Mouse (Mus musculus) hindbrain, postnatal 0 days (tissue): ENCODE results near the gene Wdr25. TPM values are rescaled to one million over a fixed set of nuclear protein-coding genes. Genes with fewer than 3 reads are reported as not detected.
A peak's percentile ranks its signal among the peaks of the same experiment; 100 is the strongest.

Experiments used
- ATAC-seq: fragments of 200-750 bp; cut with Nextera tagmentation; 2 replicates; pipeline ENCODE4 v1.8.0; 2017; ENCODE audit warnings: mild to moderate bottlenecking, moderate TSS enrichment, moderate library complexity
- DNase-seq: peaks from one replicate; pipeline ENCODE4 v3.0.0-alpha.2; 2015; ENCODE audit warnings: low spot score
- H3K27ac ChIP-seq: fragments of 300-500 bp; sonication (generic); 2 replicates; pipeline ENCODE4 v1.5.1; 2014; ENCODE audit warnings: mild to moderate bottlenecking
- H3K27me3 ChIP-seq: fragments of 300-500 bp; sonication (generic); 2 replicates; pipeline ENCODE4 v1.6.1; 2014; ENCODE audit warnings: low read length, mixed read lengths; ENCODE audit not compliant: insufficient read depth
- H3K36me3 ChIP-seq: fragments of 300-500 bp; sonication (generic); 2 replicates; pipeline ENCODE4 v1.6.1; 2014; ENCODE audit warnings: low read length, mixed read lengths; ENCODE audit not compliant: insufficient read depth
- H3K4me1 ChIP-seq: fragments of 300-500 bp; sonication (generic); 2 replicates; pipeline ENCODE4 v1.6.1; 2014; ENCODE audit warnings: antibody characterized with exemption, low read length, mixed read lengths; ENCODE audit not compliant: insufficient read depth
- H3K4me2 ChIP-seq: fragments of 300-500 bp; sonication (generic); 2 replicates; pipeline ENCODE4 v1.6.1; 2014; ENCODE audit warnings: low read depth, mild to moderate bottlenecking, low read length, moderate library complexity, mixed read lengths
- H3K4me3 ChIP-seq: fragments of 300-500 bp; sonication (generic); 2 replicates; pipeline ENCODE4 v1.5.1; 2014; ENCODE audit warnings: low read length
- H3K9ac ChIP-seq: fragments of 300-500 bp; sonication (generic); replicated peaks from 2 replicates; pipeline ENCODE4 v1.6.1; 2014; ENCODE audit warnings: mild to moderate bottlenecking, low read length, moderate library complexity, mixed read lengths
- H3K9me3 ChIP-seq: fragments of 300-500 bp; sonication (generic); 2 replicates; pipeline ENCODE4 v1.6.1; 2016; ENCODE audit warnings: low read length, mixed read lengths
- CTCF ChIP-seq: IDR thresholded peaks from 2 replicates; pipeline ENCODE4 v1.5.1; 2016; ENCODE audit warnings: antibody characterized with exemption, control low read depth, low read depth
- WGBS: fragments of 180-500 bp; shearing (Covaris S2); extraction: QIAGEN DNeasy Blood & Tissue Kit; methylation state at CpG from one replicate; pipeline ENCODE4 v1.1.7; 2014; 5-methylcytosine and 5-hydroxymethylcytosine counted together
- polyA plus RNA-seq: library from polyadenylated mRNA; unstranded; fragments of >200 nt; fragmentation: Nextera tagmentation; extraction: Ambion mirVana; gene quantifications from 2 replicates; pipeline ENCODE4 v1.2.1, GENCODE M21; 2015
- total RNA-seq: library from RNA; depleted of rRNA; stranded (reverse); fragments of >200 nt; gene quantifications from 2 replicates; pipeline ENCODE4 v1.2.3, GENCODE M21; 2014

Gene Wdr25
- total and polyA plus RNA-seq, 2 experiments from 2014 or later, result 4.7 to 5.8 TPM

DNA sequence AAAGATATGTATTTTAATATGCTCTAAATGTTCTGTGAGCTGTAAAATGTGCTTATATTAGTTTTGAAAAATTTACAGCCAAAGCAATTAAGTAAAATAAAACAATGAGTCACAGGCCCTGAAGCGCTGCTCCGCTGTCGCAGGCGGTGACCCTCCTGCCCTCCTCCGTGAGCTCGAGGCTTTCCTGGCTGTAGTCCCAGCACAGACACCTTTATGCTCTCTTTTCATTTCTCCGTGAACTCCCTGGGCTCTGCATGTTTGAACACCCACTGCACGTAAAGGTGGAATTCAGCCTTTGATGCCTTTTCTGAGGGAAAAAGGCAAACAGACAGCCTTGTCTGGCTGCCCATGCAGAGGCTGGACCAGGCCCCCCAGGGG, 10.8 kb downstream of the Wdr25 start:
- Histone ChIP-seq H3K4me1 (peaks cover 9% of the 10 kb centered on the region; the same call in 1 of the 2 replicates), H3K36me3 (no peaks in the 10 kb centered on the region), H3K27ac (no peak overlapping the region), H3K27me3 (no peaks in the 10 kb centered on the region), H3K4me3 (no peak overlapping the region), H3K9me3 (no peaks in the 10 kb centered on the region), H3K4me2 (0 out of 2 replicates have a peak overlapping the region, but pooled peaks have one; percentile 5), H3K9ac (no peak overlapping the region)
- no peak for DNase-seq
- ATAC-seq, result no peak
- no peak for TF ChIP-seq CTCF
- 28% methylated on average over 8 of the region's 8 CpGs for WGBS

DNA sequence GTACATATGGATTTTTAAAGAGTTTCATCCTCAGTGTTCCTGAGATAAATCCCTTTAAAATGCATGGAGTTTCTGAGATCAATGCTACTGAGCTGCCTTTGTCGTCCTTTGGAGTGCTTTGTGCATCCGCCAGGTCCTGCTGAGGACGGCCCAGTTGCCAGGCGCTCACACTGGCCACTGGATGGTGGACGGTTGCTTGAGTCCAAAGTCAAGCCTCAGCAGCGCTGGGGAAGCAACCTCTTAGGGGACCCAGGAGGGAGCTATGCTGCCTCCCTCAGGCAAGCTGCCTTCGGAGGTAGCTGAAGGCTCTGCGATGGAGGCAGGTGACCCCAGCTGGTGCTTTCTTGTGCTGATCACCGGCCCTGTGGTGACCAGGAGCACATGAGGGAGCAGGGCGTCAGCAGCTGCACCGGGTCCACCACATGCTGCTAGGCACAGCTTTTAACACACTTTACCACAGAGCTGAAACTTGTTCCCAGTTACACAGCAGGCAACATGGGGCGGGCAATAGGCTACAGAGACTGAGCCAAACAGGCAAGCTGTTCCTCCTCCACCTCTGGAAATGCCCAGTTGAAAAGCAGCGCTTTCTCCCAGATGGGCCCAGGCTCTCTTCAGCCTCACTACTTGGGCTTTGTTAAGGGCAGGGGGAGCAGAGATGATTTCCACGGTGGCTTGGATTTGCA, 12.3 kb downstream of the Wdr25 start:
- H3K4me3 ChIP-seq, result no peak overlapping the region
- no peak overlapping the region for H3K27ac ChIP-seq
- no peak; the same call in 1 of the 2 replicates for ATAC-seq
- H3K4me1 ChIP-seq, result peaks cover 9% of the 10 kb centered on the region; the same call in 1 of the 2 replicates
- H3K9me3 ChIP-seq, result no peaks in the 10 kb centered on the region
- peak; percentile 59 for DNase-seq
- peak; percentile 29; the same call in 1 of the 2 replicates for TF ChIP-seq CTCF
- H3K27me3 ChIP-seq, result no peaks in the 10 kb centered on the region
- WGBS, result 20% methylated on average over 14 of the region's 14 CpGs
- H3K9ac ChIP-seq, result no peak overlapping the region
- H3K4me2 ChIP-seq, result no peak overlapping the region
- H3K36me3 ChIP-seq, result no peaks in the 10 kb centered on the region

- Histone ChIP-seq H3K27me3 (no peaks in the 10 kb centered on the region), H3K4me2 (no peak overlapping the region), H3K4me1 (peaks cover 9% of the 10 kb centered on the region; the same call in 1 of the 2 replicates), H3K9ac (no peak overlapping the region), H3K36me3 (no peaks in the 10 kb centered on the region), H3K27ac (no peak overlapping the region), H3K4me3 (no peak overlapping the region), H3K9me3 (no peaks in the 10 kb centered on the region)
- no peak for DNase-seq
- WGBS, result 45% methylated on average over 12 of the region's 12 CpGs
- no peak for ATAC-seq
- no peak for TF ChIP-seq CTCF
These were observed 13.0 kb downstream of the Wdr25 start for GRCm38 (mm10) chr12:108906398-108906797.

GRCm38 (mm10) chr12:108909846-108910433, 16.5 kb downstream of the Wdr25 start:
- no peak for TF ChIP-seq CTCF
- no peak overlapping the region for H3K4me3 ChIP-seq

DNA sequence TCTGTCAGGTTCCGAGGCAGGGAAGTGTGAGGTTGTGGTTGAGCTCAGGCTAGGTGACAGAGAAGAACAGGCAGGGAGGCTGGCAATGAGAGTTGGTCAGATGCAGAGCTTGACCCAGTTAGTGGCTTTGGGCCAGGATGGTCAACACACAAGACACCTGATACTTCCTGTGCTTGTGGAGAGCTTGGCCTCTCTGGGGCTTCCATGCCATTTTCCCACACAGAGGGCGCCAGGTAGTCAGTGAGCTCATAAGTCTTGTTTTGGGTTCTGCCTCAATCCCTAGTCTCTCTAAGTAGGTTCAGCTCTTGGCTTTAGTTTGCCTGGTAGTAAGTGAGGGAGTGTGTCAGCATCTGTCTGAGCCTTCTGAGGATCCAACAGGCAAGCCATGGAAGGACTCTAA, 19.0 kb downstream of the Wdr25 start:
- WGBS, result 93% methylated on average over 2 of the region's 2 CpGs
- Histone ChIP-seq H3K4me2 (no peak overlapping the region), H3K9me3 (no peaks in the 10 kb centered on the region), H3K4me1 (peaks cover 18% of the 10 kb centered on the region), H3K27ac (no peak overlapping the region), H3K4me3 (no peak overlapping the region), H3K36me3 (no peaks in the 10 kb centered on the region), H3K27me3 (no peaks in the 10 kb centered on the region), H3K9ac (no peak overlapping the region)
- ATAC-seq (no peak), DNase-seq (no peak)
- no peak for TF ChIP-seq CTCF

More at GRCm38 (mm10) chr12:108909846-108910433, 16.5 kb downstream of the Wdr25 start:
- H3K4me2 ChIP-seq, result no peak overlapping the region
- WGBS, result 86% methylated on average over 8 of the region's 8 CpGs
- H3K27ac ChIP-seq, result no peak overlapping the region
- no peak for ATAC-seq
- no peaks in the 10 kb centered on the region for H3K27me3 ChIP-seq
- no peak overlapping the region for H3K9ac ChIP-seq
- no peak for DNase-seq
- H3K4me1 ChIP-seq, result peaks cover 11% of the 10 kb centered on the region; the same call in 1 of the 2 replicates
- H3K9me3 ChIP-seq, result no peaks in the 10 kb centered on the region
- H3K36me3 ChIP-seq, result no peaks in the 10 kb centered on the region

GRCm38 (mm10) chr12:108914198-108914597, 20.8 kb downstream of the Wdr25 start:
- 42% methylated on average over 3 of the region's 3 CpGs for WGBS
- no peaks in the 10 kb centered on the region for H3K27me3 ChIP-seq
- H3K9me3 ChIP-seq, result no peaks in the 10 kb centered on the region
- ATAC-seq (no peak), DNase-seq (no peak)
- H3K4me3 ChIP-seq, result no peak overlapping the region
- H3K27ac ChIP-seq, result no peak overlapping the region
- H3K4me1 ChIP-seq, result peaks cover 23% of the 10 kb centered on the region
- H3K9ac ChIP-seq, result no peak overlapping the region
- H3K36me3 ChIP-seq, result no peaks in the 10 kb centered on the region
- no peak for TF ChIP-seq CTCF
- H3K4me2 ChIP-seq, result no peak overlapping the region

GRCm38 (mm10) chr12:108914709-108915340, 21.4 kb downstream of the Wdr25 start:
- 52% methylated on average over 12 of the region's 12 CpGs for WGBS
- Histone ChIP-seq H3K4me2 (no peak overlapping the region), H3K4me3 (no peak overlapping the region), H3K9ac (no peak overlapping the region), H3K4me1 (peaks cover 23% of the 10 kb centered on the region), H3K27ac (no peak overlapping the region), H3K36me3 (no peaks in the 10 kb centered on the region), H3K9me3 (no peaks in the 10 kb centered on the region), H3K27me3 (no peaks in the 10 kb centered on the region)
- DNase-seq (no peak), ATAC-seq (no peak)
- TF ChIP-seq CTCF, result no peak
